Mouse (Mus musculus): Measurements from ENCODE around the gene Sh3rf1. TPM values are rescaled to one million over a fixed set of nuclear protein-coding genes. Genes with fewer than 3 reads are reported as not detected.

Gene Sh3rf1
- polyA plus RNA-seq, 1 experiment = 5.5 TPM

DNA sequence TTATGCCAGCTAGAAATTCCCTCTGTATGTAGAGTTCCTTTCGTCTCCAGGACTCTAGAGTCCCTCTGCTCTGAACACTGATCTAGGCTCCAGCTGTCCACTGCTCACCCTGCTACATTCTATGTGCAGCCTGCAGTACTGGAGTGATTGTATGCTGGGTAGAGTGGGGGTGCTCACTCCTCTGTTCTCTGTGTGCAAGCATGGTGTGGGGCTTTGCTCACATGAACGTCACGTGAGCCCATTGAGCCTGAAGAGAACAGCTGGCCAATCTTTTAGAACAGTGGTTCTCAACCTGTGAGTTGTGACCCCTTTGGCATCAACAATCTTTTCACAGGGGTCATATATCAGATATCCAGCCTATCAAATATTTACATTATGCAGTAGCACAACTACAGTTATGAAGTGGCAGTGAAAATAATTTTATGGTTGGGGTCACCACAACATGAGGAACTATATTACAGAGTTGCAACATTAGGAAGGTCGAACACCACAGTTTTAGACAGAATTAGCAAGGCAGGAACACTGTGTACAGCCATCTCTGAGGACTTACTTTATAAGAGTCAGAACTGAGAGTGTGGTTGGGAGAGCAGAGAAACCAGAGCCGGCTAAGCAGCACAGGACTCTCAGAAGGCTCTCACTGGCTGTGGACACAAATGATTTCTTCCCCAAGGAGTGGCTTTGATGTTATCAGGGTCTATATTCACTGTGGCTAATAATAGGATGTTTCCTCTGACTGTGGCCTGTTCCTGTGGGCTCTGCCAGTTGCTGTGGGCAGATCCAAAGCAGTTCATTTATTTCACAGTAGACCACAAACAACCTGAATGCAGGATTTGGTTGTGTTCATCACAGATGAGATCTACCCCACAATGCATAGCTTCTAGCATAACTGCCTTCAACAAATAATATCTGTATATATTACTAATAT lies 38.1 kb upstream of the Sh3rf1 start:
- WGBS = 78% methylated on average over 5 of the region's 5 CpGs
- Histone ChIP-seq H3K4me3 (replicated peaks; ENCODE audit: insufficient read depth, low read depth, low read length) (no peak overlapping the region), H3K27ac (ENCODE audit: insufficient read depth, low read length) (no peak overlapping the region), H3K27me3 (ENCODE audit: control insufficient read depth, insufficient read depth, low read length) (no peaks in the 10 kb centered on the region), H3K4me1 (ENCODE audit: control insufficient read depth, insufficient read depth, low read length) (0 out of 2 replicates have a peak, but pooled peaks cover 2% of the 10 kb centered on the region)
- TF ChIP-seq POLR2A (IDR thresholded peaks at IDR 0.05; ENCODE audit: borderline replicate concordance, insufficient read depth, low read length) (no peak), CTCF (IDR thresholded peaks at IDR 0.05; ENCODE audit: borderline replicate concordance, insufficient read depth, low read depth, low read length) (no peak)
- no peak for DNase-seq

DNA sequence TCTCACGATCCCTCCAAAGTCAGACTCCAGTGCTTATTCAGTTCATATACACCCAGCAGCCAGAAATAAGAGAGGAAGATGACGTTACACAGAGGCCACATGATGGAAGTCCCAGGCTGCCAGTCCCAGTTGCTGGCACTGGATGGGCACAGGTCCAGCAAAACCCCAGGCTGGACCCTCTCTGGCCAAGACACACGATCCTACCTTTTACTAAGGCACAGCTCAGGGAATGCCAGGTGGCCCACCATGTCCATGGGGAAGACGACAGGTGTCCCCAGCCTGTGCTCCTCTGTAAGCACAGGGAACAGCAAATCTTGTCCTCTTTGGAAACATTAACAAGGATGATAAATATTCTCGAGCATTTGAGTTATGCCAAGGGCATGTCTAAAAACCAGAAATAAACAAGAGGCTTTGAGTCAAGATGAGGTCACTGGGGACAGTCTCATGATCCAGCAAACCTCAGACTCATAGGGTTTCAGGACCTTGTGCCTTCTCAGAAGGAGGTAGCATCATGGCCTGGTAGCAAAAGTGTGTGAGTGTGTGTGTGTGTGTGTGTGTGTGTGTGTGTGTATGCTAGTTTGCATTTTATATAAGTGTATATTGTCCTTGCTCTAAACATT lies 29.3 kb upstream of the Sh3rf1 start:
- DNase-seq = no peak
- Histone ChIP-seq H3K4me3 (replicated peaks; ENCODE audit: insufficient read depth, low read depth, low read length) (no peak overlapping the region), H3K4me1 (ENCODE audit: control insufficient read depth, insufficient read depth, low read length) (no peaks in the 10 kb centered on the region), H3K27ac (ENCODE audit: insufficient read depth, low read length) (no peak overlapping the region), H3K27me3 (ENCODE audit: control insufficient read depth, insufficient read depth, low read length) (no peaks in the 10 kb centered on the region)
- WGBS = 52% methylated on average over 5 of the region's 5 CpGs
- no peak for TF ChIP-seq CTCF (IDR thresholded peaks at IDR 0.05; ENCODE audit: borderline replicate concordance, insufficient read depth, low read depth, low read length)
- TF ChIP-seq POLR2A (IDR thresholded peaks at IDR 0.05; ENCODE audit: borderline replicate concordance, insufficient read depth, low read length) = no peak

- no peak for DNase-seq
Observed at GRCm38 (mm10) chr8:61200254-61200887, 23.3 kb upstream of the Sh3rf1 start.

DNA sequence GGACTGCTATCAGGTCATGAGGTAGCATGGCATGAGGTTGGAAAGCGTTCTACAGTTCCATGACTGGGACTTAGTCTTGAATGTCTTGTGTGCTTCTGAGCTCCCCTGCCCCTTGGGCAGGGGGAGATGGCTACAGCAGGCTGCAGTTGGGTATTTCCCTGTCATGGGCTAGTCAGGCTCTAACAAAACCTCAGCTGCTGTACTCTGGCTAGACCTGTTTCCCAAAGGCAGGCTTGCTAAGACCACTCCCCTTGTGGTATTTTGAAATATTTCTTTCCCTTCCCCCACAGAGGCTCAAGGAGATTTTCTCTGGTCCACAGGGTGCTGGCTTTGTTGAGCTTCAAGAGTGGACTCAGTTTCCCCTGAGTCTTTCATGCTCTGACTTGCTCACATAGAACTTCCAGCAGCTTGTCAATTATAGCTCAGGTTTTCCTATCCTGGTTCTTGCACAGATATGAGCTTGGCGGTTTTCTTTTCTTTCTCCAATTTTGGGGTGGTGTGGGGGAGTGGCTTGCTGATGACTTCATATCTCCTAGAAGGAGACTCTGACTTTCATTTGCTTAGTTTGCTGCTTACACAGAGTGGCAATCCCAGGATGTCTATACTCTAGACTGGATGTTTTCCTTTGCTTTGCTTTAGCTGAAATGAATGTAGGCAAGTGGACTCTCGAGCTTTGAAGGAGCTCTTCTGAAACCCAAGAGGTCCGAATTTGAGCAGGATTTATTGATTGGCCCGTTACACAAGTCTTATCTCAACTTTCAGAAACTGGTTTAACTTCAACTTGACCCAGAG lies 20.4 kb upstream of the Sh3rf1 start:
- H3K4me3 ChIP-seq (replicated peaks; ENCODE audit: insufficient read depth, low read depth, low read length) = no peak overlapping the region
- H3K27ac ChIP-seq (ENCODE audit: insufficient read depth, low read length) = no peak overlapping the region
- no peaks in the 10 kb centered on the region for H3K4me1 ChIP-seq (ENCODE audit: control insufficient read depth, insufficient read depth, low read length)
- 88% methylated on average over 5 of the region's 5 CpGs for WGBS
- TF ChIP-seq CTCF (IDR thresholded peaks at IDR 0.05; ENCODE audit: borderline replicate concordance, insufficient read depth, low read depth, low read length) (no peak), POLR2A (IDR thresholded peaks at IDR 0.05; ENCODE audit: borderline replicate concordance, insufficient read depth, low read length) (no peak)
- DNase-seq = no peak
- no peaks in the 10 kb centered on the region; the same call in 1 of the 2 replicates for H3K27me3 ChIP-seq (ENCODE audit: control insufficient read depth, insufficient read depth, low read length)

More at GRCm38 (mm10) chr8:61200254-61200887, 23.3 kb upstream of the Sh3rf1 start:
- TF ChIP-seq POLR2A (IDR thresholded peaks at IDR 0.05; ENCODE audit: borderline replicate concordance, insufficient read depth, low read length) (no peak), CTCF (IDR thresholded peaks at IDR 0.05; ENCODE audit: borderline replicate concordance, insufficient read depth, low read depth, low read length) (no peak)
- 78% methylated on average over 6 of the region's 6 CpGs for WGBS
- no peak overlapping the region for H3K4me3 ChIP-seq (replicated peaks; ENCODE audit: insufficient read depth, low read depth, low read length)
- no peak overlapping the region for H3K27ac ChIP-seq (ENCODE audit: insufficient read depth, low read length)
- no peaks in the 10 kb centered on the region for H3K4me1 ChIP-seq (ENCODE audit: control insufficient read depth, insufficient read depth, low read length)
- no peaks in the 10 kb centered on the region; the same call in 1 of the 2 replicates for H3K27me3 ChIP-seq (ENCODE audit: control insufficient read depth, insufficient read depth, low read length)

GRCm38 (mm10) chr8:61206876-61207275 lies 16.8 kb upstream of the Sh3rf1 start:
- Histone ChIP-seq H3K27ac (ENCODE audit: insufficient read depth, low read length) (no peak overlapping the region), H3K4me3 (replicated peaks; ENCODE audit: insufficient read depth, low read depth, low read length) (no peak overlapping the region), H3K4me1 (ENCODE audit: control insufficient read depth, insufficient read depth, low read length) (no peaks in the 10 kb centered on the region), H3K27me3 (ENCODE audit: control insufficient read depth, insufficient read depth, low read length) (no peaks in the 10 kb centered on the region; the same call in 1 of the 2 replicates)
- DNase-seq = no peak
- 84% methylated on average over 2 of the region's 2 CpGs for WGBS
- TF ChIP-seq POLR2A (IDR thresholded peaks at IDR 0.05; ENCODE audit: borderline replicate concordance, insufficient read depth, low read length) (no peak), CTCF (IDR thresholded peaks at IDR 0.05; ENCODE audit: borderline replicate concordance, insufficient read depth, low read depth, low read length) (no peak)

DNA sequence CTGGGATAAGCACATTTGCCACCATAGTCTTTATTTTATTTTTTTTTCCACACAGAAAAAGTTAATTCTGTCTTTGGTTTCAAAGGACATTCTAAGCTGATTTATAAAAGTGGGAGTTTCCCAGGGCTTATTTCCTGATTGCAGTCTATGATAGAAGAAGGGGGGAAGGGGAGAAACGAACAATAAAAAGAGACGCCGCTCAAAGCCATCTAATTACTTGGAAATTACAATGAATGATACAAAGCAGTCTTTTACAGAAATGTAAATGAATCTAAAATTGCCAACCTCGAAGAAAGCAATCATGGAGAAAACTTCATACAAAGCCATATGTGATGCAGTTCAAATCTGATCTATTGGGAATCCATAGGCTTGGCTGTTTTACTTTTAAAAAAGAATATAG lies 16.0 kb upstream of the Sh3rf1 start:
- Histone ChIP-seq H3K27me3 (ENCODE audit: control insufficient read depth, insufficient read depth, low read length) (no peaks in the 10 kb centered on the region; the same call in 1 of the 2 replicates), H3K4me3 (replicated peaks; ENCODE audit: insufficient read depth, low read depth, low read length) (no peak overlapping the region), H3K4me1 (ENCODE audit: control insufficient read depth, insufficient read depth, low read length) (no peaks in the 10 kb centered on the region), H3K27ac (ENCODE audit: insufficient read depth, low read length) (no peak overlapping the region)
- no peak for DNase-seq
- TF ChIP-seq CTCF (IDR thresholded peaks at IDR 0.05; ENCODE audit: borderline replicate concordance, insufficient read depth, low read depth, low read length) (no peak), POLR2A (IDR thresholded peaks at IDR 0.05; ENCODE audit: borderline replicate concordance, insufficient read depth, low read length) (no peak)
- 73% methylated on average over 4 of the region's 4 CpGs for WGBS

DNA sequence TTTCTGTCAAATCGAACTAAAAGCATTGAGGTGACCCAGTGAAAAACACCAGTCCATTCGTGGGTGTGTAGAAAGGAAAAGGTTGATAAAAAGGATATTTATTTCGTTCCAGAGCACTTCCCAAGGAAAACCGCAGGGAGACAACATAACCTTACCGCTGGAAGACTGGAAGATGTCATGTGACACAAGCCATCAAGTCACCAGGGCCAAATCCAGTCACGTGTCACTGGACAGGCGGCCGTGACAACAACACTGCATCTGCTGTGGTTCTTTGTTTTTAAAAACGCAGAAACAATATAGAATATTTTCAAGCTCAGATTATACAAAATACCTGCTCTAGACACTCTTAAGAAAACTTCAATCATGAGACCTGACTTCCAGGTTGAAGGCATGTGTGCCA lies 15.0 kb upstream of the Sh3rf1 start:
- no peak for TF ChIP-seq CTCF (IDR thresholded peaks at IDR 0.05; ENCODE audit: borderline replicate concordance, insufficient read depth, low read depth, low read length)
- TF ChIP-seq POLR2A (IDR thresholded peaks at IDR 0.05; ENCODE audit: borderline replicate concordance, insufficient read depth, low read length) = no peak
- Histone ChIP-seq H3K27ac (ENCODE audit: insufficient read depth, low read length) (no peak overlapping the region), H3K4me1 (ENCODE audit: control insufficient read depth, insufficient read depth, low read length) (no peaks in the 10 kb centered on the region), H3K27me3 (ENCODE audit: control insufficient read depth, insufficient read depth, low read length) (no peaks in the 10 kb centered on the region; the same call in 1 of the 2 replicates), H3K4me3 (replicated peaks; ENCODE audit: insufficient read depth, low read depth, low read length) (no peak overlapping the region)
- DNase-seq = no peak
- 86% methylated on average over 9 of the region's 9 CpGs for WGBS
